Mouse (Mus musculus) stomach, postnatal 0 days (tissue): ENCODE data around the gene Ntm. TPM values are rescaled to one million over a fixed set of nuclear protein-coding genes. Genes with fewer than 3 reads are reported as not detected.
A peak's percentile ranks its signal among the peaks of the same experiment; 100 is the strongest.

Source experiments
- ATAC-seq: fragments of 200-750 bp; cut with Nextera tagmentation; 2 replicates; pipeline ENCODE4 v1.8.0; 2017; ENCODE audit not compliant: low FRiP score, low TSS enrichment
- DNase-seq: peaks from one replicate; pipeline ENCODE4 v3.0.0-alpha.2; 2016; ENCODE audit warnings: low spot score
- H3K27ac ChIP-seq: fragments of 300-500 bp; sonication (generic); replicated peaks from 2 replicates; pipeline ENCODE4 v1.5.1; 2014; ENCODE audit warnings: mild to moderate bottlenecking, control low read depth
- H3K27me3 ChIP-seq: fragments of 300-500 bp; sonication (generic); 2 replicates; pipeline ENCODE4 v1.6.1; 2014; ENCODE audit warnings: low read length; ENCODE audit not compliant: control insufficient read depth, insufficient read depth
- H3K36me3 ChIP-seq: fragments of 300-500 bp; sonication (generic); 2 replicates; pipeline ENCODE4 v1.6.1; 2014; ENCODE audit warnings: low read length, mixed read lengths; ENCODE audit not compliant: control insufficient read depth, insufficient read depth
- H3K4me1 ChIP-seq: fragments of 300-500 bp; sonication (generic); replicated peaks from 2 replicates; pipeline ENCODE4 v1.6.1; 2014; ENCODE audit warnings: antibody characterized with exemption; ENCODE audit not compliant: control insufficient read depth, insufficient read depth
- H3K4me2 ChIP-seq: fragments of 300-500 bp; sonication (generic); replicated peaks from 2 replicates; pipeline ENCODE4 v1.6.1; 2014; ENCODE audit warnings: low read depth, mild to moderate bottlenecking, control low read depth, moderate library complexity
- H3K4me3 ChIP-seq: fragments of 300-500 bp; sonication (generic); 2 replicates; pipeline ENCODE4 v1.5.1; 2014; ENCODE audit warnings: low read depth, low read length, control low read depth
- H3K9ac ChIP-seq: fragments of 300-500 bp; sonication (generic); 2 replicates; pipeline ENCODE4 v1.6.1; 2014; ENCODE audit warnings: mild to moderate bottlenecking, low read length, control low read depth, mixed read lengths
- H3K9me3 ChIP-seq: fragments of 300-500 bp; sonication (generic); 2 replicates; pipeline ENCODE4 v1.6.1; 2016; ENCODE audit warnings: low read length; ENCODE audit not compliant: control insufficient read depth
- CTCF ChIP-seq: IDR thresholded peaks from 2 replicates; pipeline ENCODE4 v1.5.1; 2016; ENCODE audit warnings: antibody characterized with exemption, low read depth, mild to moderate bottlenecking, moderate library complexity
- EP300 ChIP-seq: optimal IDR thresholded peaks from 2 replicates; pipeline ENCODE3; 2016; ENCODE audit warnings: antibody characterized with exemption
- WGBS: fragments of 180-500 bp; shearing (Covaris S2); extraction: QIAGEN DNeasy Blood & Tissue Kit; methylation state at CpG from one replicate; pipeline ENCODE4 v1.1.7; 2014; 5-methylcytosine and 5-hydroxymethylcytosine counted together
- polyA plus RNA-seq: library from polyadenylated mRNA; unstranded; fragments of >200 nt; fragmentation: Nextera tagmentation; extraction: Ambion mirVana; gene quantifications from 2 replicates; pipeline ENCODE4 v1.2.1, GENCODE M21; 2015

Ntm gene
- polyA plus RNA-seq, 1 experiment from 2014 or later: 5.9 TPM

DNA sequence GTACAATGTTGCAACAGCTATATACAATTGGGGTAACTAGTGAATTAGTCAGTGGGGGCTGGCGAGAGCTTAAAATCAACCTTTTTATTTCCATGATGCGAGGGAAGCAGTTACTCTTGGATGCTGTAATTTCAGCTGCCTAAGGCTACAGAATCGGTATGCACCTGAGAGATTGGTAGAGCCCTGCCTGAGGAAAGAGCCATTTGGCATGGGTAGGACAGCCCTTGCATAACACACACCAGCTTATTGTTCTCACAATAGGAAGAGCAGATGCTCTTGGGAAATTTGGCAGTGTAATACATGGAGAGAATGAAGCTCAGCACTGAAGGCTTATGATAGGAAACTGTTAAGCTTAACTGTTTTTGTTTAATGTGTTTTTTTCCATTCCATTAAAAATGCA lies 621.6 kb downstream of the Ntm start:
- H3K4me1 ChIP-seq: no peaks in the 10 kb centered on the region
- ATAC-seq (no peak), DNase-seq (no peak)
- no peak overlapping the region for H3K4me2 ChIP-seq
- H3K27me3 ChIP-seq: no peaks in the 10 kb centered on the region
- no peak overlapping the region for H3K9ac ChIP-seq
- no peak overlapping the region for H3K27ac ChIP-seq
- TF ChIP-seq EP300: no peak
- no peak for TF ChIP-seq CTCF
- H3K9me3 ChIP-seq: no peaks in the 10 kb centered on the region
- no peak overlapping the region for H3K4me3 ChIP-seq
- WGBS: 91% methylated on average over 3 of the region's 3 CpGs
- no peaks in the 10 kb centered on the region for H3K36me3 ChIP-seq

DNA sequence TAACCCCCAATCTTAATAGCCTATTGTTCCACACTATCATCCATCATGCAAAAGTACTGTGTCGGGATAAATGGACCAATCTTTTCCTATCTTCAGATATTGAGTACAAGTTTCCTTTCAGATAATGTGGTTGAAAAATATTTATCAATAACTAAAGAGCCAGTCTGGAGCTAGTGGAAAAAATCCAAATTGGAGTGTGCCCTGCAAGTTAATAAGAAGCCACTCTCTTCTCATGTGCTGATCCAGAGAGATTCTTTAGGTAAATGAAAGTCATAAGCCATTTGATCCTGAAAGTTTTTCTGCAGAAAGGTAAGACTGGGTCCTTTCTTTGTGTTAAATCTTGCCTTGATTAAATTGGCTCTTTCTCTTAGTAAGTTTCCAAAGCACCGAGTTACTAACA lies 627.3 kb downstream of the Ntm start:
- TF ChIP-seq CTCF (no peak), EP300 (no peak)
- no peak overlapping the region for H3K4me3 ChIP-seq
- H3K27ac ChIP-seq: no peak overlapping the region
- ATAC-seq (no peak), DNase-seq (no peak)
- whole genome bisulfite sequencing: 72% methylated on average over 2 of the region's 2 CpGs
- no peaks in the 10 kb centered on the region for H3K27me3 ChIP-seq
- no peaks in the 10 kb centered on the region for H3K36me3 ChIP-seq
- H3K9me3 ChIP-seq: no peaks in the 10 kb centered on the region
- H3K4me2 ChIP-seq: no peak overlapping the region
- no peaks in the 10 kb centered on the region for H3K4me1 ChIP-seq
- no peak overlapping the region for H3K9ac ChIP-seq

GRCm38 (mm10) chr9:29332296-29333090 lies 630.4 kb downstream of the Ntm start:
- no peak overlapping the region for H3K4me2 ChIP-seq
- no peak for TF ChIP-seq CTCF
- no peak for TF ChIP-seq EP300
- H3K4me1 ChIP-seq: no peaks in the 10 kb centered on the region
- H3K9ac ChIP-seq: no peak overlapping the region
- H3K27me3 ChIP-seq: no peaks in the 10 kb centered on the region
- DNase-seq: no peak
- H3K27ac ChIP-seq: no peak overlapping the region
- H3K36me3 ChIP-seq: no peaks in the 10 kb centered on the region
- no peak for ATAC-seq
- H3K4me3 ChIP-seq: no peak overlapping the region
- no peaks in the 10 kb centered on the region for H3K9me3 ChIP-seq
- 18% methylated on average over 3 of the region's 3 CpGs for WGBS

- Histone ChIP-seq H3K36me3 (no peaks in the 10 kb centered on the region), H3K27me3 (no peaks in the 10 kb centered on the region), H3K4me3 (no peak overlapping the region), H3K9me3 (no peaks in the 10 kb centered on the region), H3K4me2 (no peak overlapping the region), H3K9ac (no peak overlapping the region), H3K4me1 (no peaks in the 10 kb centered on the region), H3K27ac (no peak overlapping the region)
- WGBS: 68% methylated on average over 3 of the region's 3 CpGs
- DNase-seq (no peak), ATAC-seq (no peak)
- TF ChIP-seq CTCF (no peak), EP300 (no peak)
These were observed 632.5 kb downstream of the Ntm start for GRCm38 (mm10) chr9:29330486-29330885.

GRCm38 (mm10) chr9:29326283-29326682 lies 636.7 kb downstream of the Ntm start:
- H3K36me3 ChIP-seq: no peaks in the 10 kb centered on the region
- DNase-seq (peak; percentile 16), ATAC-seq (0 out of 2 replicates have a peak, but pooled peaks have one; percentile 64)
- H3K27me3 ChIP-seq: no peaks in the 10 kb centered on the region
- H3K4me3 ChIP-seq: no peak overlapping the region
- no peaks in the 10 kb centered on the region for H3K9me3 ChIP-seq
- no peaks in the 10 kb centered on the region for H3K4me1 ChIP-seq
- 56% methylated on average over 3 of the region's 3 CpGs for WGBS
- H3K4me2 ChIP-seq: no peak overlapping the region
- no peak for TF ChIP-seq EP300
- TF ChIP-seq CTCF: no peak
- H3K27ac ChIP-seq: no peak overlapping the region
- no peak overlapping the region for H3K9ac ChIP-seq

DNA sequence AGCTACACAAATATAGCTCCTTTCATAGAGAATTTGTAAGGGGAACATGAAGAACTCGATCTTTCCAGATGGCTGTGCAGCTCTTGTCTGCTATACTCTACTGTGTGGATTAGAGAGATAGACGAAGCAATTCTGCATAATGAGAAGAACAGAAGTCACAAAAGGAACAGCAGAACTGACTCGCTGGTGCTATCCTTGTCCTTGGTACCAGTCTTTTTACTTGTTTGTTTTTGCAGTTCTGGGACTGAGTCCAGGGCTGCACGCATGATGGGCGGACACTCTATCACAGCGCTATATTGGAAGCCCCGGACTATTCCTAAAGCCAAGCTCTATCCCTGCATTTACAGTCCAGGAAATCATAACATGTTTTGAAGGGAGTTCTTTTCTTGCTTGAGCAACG lies 637.8 kb downstream of the Ntm start:
- no peak for ATAC-seq
- 76% methylated on average over 8 of the region's 8 CpGs for WGBS
- no peak for TF ChIP-seq EP300
- TF ChIP-seq CTCF: no peak

More for the DNA sequence above, 637.8 kb downstream of the Ntm start:
- H3K9ac ChIP-seq: no peak overlapping the region
- H3K9me3 ChIP-seq: no peaks in the 10 kb centered on the region
- H3K27me3 ChIP-seq: no peaks in the 10 kb centered on the region
- H3K4me2 ChIP-seq: no peak overlapping the region
- H3K27ac ChIP-seq: no peak overlapping the region
- no peaks in the 10 kb centered on the region for H3K36me3 ChIP-seq
- H3K4me3 ChIP-seq: no peak overlapping the region
- H3K4me1 ChIP-seq: no peaks in the 10 kb centered on the region
- DNase-seq: no peak
